Mouse (Mus musculus) hindbrain, embryonic 11.5 days (tissue): ENCODE results near the gene D030056L22Rik. TPM values are rescaled to one million over a fixed set of nuclear protein-coding genes. Genes with fewer than 3 reads are reported as not detected.

Experiments used
- ATAC-seq: fragments of 200-750 bp; cut with Nextera tagmentation; 2 replicates; pipeline ENCODE4 v1.8.0; 2017; ENCODE audit warnings: mild to moderate bottlenecking, moderate TSS enrichment, moderate library complexity; ENCODE audit not compliant: low FRiP score
- DNase-seq: peaks from one replicate; pipeline ENCODE4 v3.0.0-alpha.2; 2015; ENCODE audit warnings: low spot score
- H3K27ac ChIP-seq: fragments of 300-500 bp; sonication (generic); 2 replicates; pipeline ENCODE4 v1.5.1; 2014; ENCODE audit warnings: mild to moderate bottlenecking, low read depth, low read length
- H3K27me3 ChIP-seq: fragments of 300-500 bp; sonication (generic); 2 replicates; pipeline ENCODE4 v1.6.1; 2014; ENCODE audit warnings: mild to moderate bottlenecking, low read length, moderate library complexity, mixed read lengths; ENCODE audit not compliant: control insufficient read depth, insufficient read depth
- H3K36me3 ChIP-seq: fragments of 300-500 bp; sonication (generic); 2 replicates; pipeline ENCODE4 v1.6.1; 2014; ENCODE audit warnings: mild to moderate bottlenecking, low read length, moderate library complexity, mixed read lengths; ENCODE audit not compliant: control insufficient read depth, insufficient read depth
- H3K4me1 ChIP-seq: fragments of 300-500 bp; sonication (generic); replicated peaks from 2 replicates; pipeline ENCODE4 v1.6.1; 2014; ENCODE audit warnings: low read length, mixed read lengths; ENCODE audit not compliant: control insufficient read depth, insufficient read depth
- H3K4me2 ChIP-seq: fragments of 300-500 bp; sonication (generic); replicated peaks from 2 replicates; pipeline ENCODE4 v1.6.1; 2014; ENCODE audit warnings: mild to moderate bottlenecking, low read depth, low read length
- H3K4me3 ChIP-seq: fragments of 300-500 bp; sonication (generic); 2 replicates; pipeline ENCODE4 v1.5.1; 2014; ENCODE audit warnings: low read depth, low read length
- H3K9ac ChIP-seq: fragments of 300-500 bp; sonication (generic); 2 replicates; pipeline ENCODE4 v1.6.1; 2014; ENCODE audit warnings: low read depth, low read length
- H3K9me3 ChIP-seq: fragments of 300-500 bp; sonication (generic); 2 replicates; pipeline ENCODE4 v1.6.1; 2016; ENCODE audit warnings: low read length; ENCODE audit not compliant: control insufficient read depth
- WGBS: fragments of 180-500 bp; shearing (Covaris S2); extraction: QIAGEN DNeasy Blood & Tissue Kit; methylation state at CpG from one replicate; pipeline ENCODE4 v1.1.7; 2014; 5-methylcytosine and 5-hydroxymethylcytosine counted together
- polyA plus RNA-seq: library from polyadenylated mRNA; unstranded; fragments of >200 nt; fragmentation: Nextera tagmentation; extraction: Ambion mirVana; gene quantifications from 2 replicates; pipeline ENCODE4 v1.2.1, GENCODE M21; 2014

Gene D030056L22Rik
- polyA plus RNA-seq, 1 experiment from 2014 or later, result 78.6 TPM

- WGBS, result 75% methylated on average over 3 of the region's 3 CpGs
- Histone ChIP-seq H3K4me2 (no peak overlapping the region), H3K27ac (no peak overlapping the region), H3K9me3 (no peaks in the 10 kb centered on the region), H3K9ac (no peak overlapping the region), H3K27me3 (no peaks in the 10 kb centered on the region), H3K36me3 (no peaks in the 10 kb centered on the region), H3K4me1 (no peaks in the 10 kb centered on the region), H3K4me3 (no peak overlapping the region)
- ATAC-seq (0 out of 2 replicates have a peak, but pooled peaks have one; percentile 45), DNase-seq (peak; percentile 61)
These were observed 25.4 kb upstream of the D030056L22Rik start for GRCm38 (mm10) chr19:18687556-18687955.

GRCm38 (mm10) chr19:18692176-18692575, 20.8 kb upstream of the D030056L22Rik start:
- Histone ChIP-seq H3K27me3 (no peaks in the 10 kb centered on the region), H3K4me3 (no peak overlapping the region), H3K9ac (no peak overlapping the region), H3K36me3 (no peaks in the 10 kb centered on the region), H3K4me1 (no peaks in the 10 kb centered on the region), H3K9me3 (no peaks in the 10 kb centered on the region), H3K27ac (no peak overlapping the region), H3K4me2 (no peak overlapping the region)
- ATAC-seq (no peak), DNase-seq (no peak)
- WGBS, result 88% methylated on average over 3 of the region's 3 CpGs

- no peaks in the 10 kb centered on the region for H3K27me3 ChIP-seq
- no peaks in the 10 kb centered on the region for H3K9me3 ChIP-seq
- no peaks in the 10 kb centered on the region for H3K36me3 ChIP-seq
- H3K4me2 ChIP-seq, result no peak overlapping the region
- H3K4me3 ChIP-seq, result no peak overlapping the region
- WGBS, result 87% methylated on average over 2 of the region's 2 CpGs
- H3K27ac ChIP-seq, result no peak overlapping the region
- ATAC-seq, result no peak
- DNase-seq, result no peak
- no peaks in the 10 kb centered on the region for H3K4me1 ChIP-seq
- H3K9ac ChIP-seq, result no peak overlapping the region
These were observed 20.2 kb upstream of the D030056L22Rik start for GRCm38 (mm10) chr19:18692768-18693167.

GRCm38 (mm10) chr19:18695116-18695515, 17.9 kb upstream of the D030056L22Rik start:
- no peak for DNase-seq
- no peak overlapping the region for H3K4me3 ChIP-seq
- ATAC-seq, result no peak
- no peak overlapping the region for H3K4me2 ChIP-seq
- H3K4me1 ChIP-seq, result no peaks in the 10 kb centered on the region
- no peaks in the 10 kb centered on the region for H3K36me3 ChIP-seq
- no peaks in the 10 kb centered on the region for H3K9me3 ChIP-seq
- H3K27me3 ChIP-seq, result no peaks in the 10 kb centered on the region
- 97% methylated on average over 3 of the region's 3 CpGs for WGBS
- H3K9ac ChIP-seq, result no peak overlapping the region
- no peak overlapping the region for H3K27ac ChIP-seq

- 90% methylated on average over 1 of the region's 1 CpGs for WGBS
- no peak overlapping the region for H3K4me2 ChIP-seq
These were observed 17.4 kb upstream of the D030056L22Rik start for GRCm38 (mm10) chr19:18695552-18695951.

GRCm38 (mm10) chr19:18708101-18708500, 4.9 kb upstream of the D030056L22Rik start:
- Histone ChIP-seq H3K27me3 (no peaks in the 10 kb centered on the region), H3K9ac (no peak overlapping the region), H3K9me3 (no peaks in the 10 kb centered on the region), H3K27ac (no peak overlapping the region), H3K4me2 (no peak overlapping the region), H3K4me1 (no peaks in the 10 kb centered on the region), H3K4me3 (no peak overlapping the region), H3K36me3 (no peaks in the 10 kb centered on the region)
- ATAC-seq (no peak), DNase-seq (no peak)

More at GRCm38 (mm10) chr19:18695552-18695951, 17.4 kb upstream of the D030056L22Rik start:
- Histone ChIP-seq H3K9me3 (no peaks in the 10 kb centered on the region), H3K36me3 (no peaks in the 10 kb centered on the region), H3K27ac (no peak overlapping the region), H3K4me1 (no peaks in the 10 kb centered on the region), H3K27me3 (no peaks in the 10 kb centered on the region), H3K9ac (no peak overlapping the region), H3K4me3 (no peak overlapping the region)
- no peak for DNase-seq
- no peak for ATAC-seq

- 56% methylated on average over 6 of the region's 6 CpGs for WGBS
These were observed 2.1 kb upstream of the D030056L22Rik start for GRCm38 (mm10) chr19:18710903-18711302.

GRCm38 (mm10) chr19:18711589-18711988, 1.4 kb upstream of the D030056L22Rik start:
- WGBS, result 94% methylated on average over 9 of the region's 9 CpGs
- Histone ChIP-seq H3K36me3 (no peaks in the 10 kb centered on the region), H3K9me3 (no peaks in the 10 kb centered on the region), H3K27me3 (no peaks in the 10 kb centered on the region), H3K4me3 (no peak overlapping the region), H3K4me1 (no peaks in the 10 kb centered on the region; the same call in 1 of the 2 replicates), H3K9ac (no peak overlapping the region), H3K27ac (no peak overlapping the region), H3K4me2 (no peak overlapping the region)
- DNase-seq (no peak), ATAC-seq (no peak)

More at GRCm38 (mm10) chr19:18710903-18711302, 2.1 kb upstream of the D030056L22Rik start:
- ATAC-seq (no peak), DNase-seq (no peak)
- Histone ChIP-seq H3K9ac (no peak overlapping the region), H3K4me3 (no peak overlapping the region), H3K4me1 (no peaks in the 10 kb centered on the region; the same call in 1 of the 2 replicates), H3K4me2 (no peak overlapping the region), H3K9me3 (no peaks in the 10 kb centered on the region), H3K36me3 (no peaks in the 10 kb centered on the region), H3K27me3 (no peaks in the 10 kb centered on the region), H3K27ac (no peak overlapping the region)

GRCm38 (mm10) chr19:18712153-18712865, 684 bp upstream of the D030056L22Rik start:
- ATAC-seq, result no peak

More at GRCm38 (mm10) chr19:18712153-18712865, 684 bp upstream of the D030056L22Rik start:
- Histone ChIP-seq H3K4me2 (peak overlapping the region; percentile 44), H3K9me3 (no peaks in the 10 kb centered on the region), H3K9ac (peak overlapping the region; percentile 71), H3K27me3 (no peaks in the 10 kb centered on the region), H3K4me3 (peak overlapping the region; percentile 68), H3K36me3 (no peaks in the 10 kb centered on the region), H3K4me1 (no peaks in the 10 kb centered on the region; the same call in 1 of the 2 replicates), H3K27ac (peak overlapping the region; percentile 90)
- DNase-seq, result no peak
- WGBS, result 60% methylated on average over 16 of the region's 16 CpGs
